Mouse (Mus musculus): ENCODE data around the gene Olfr1301. TPM values are rescaled to one million over a fixed set of nuclear protein-coding genes. Genes with fewer than 3 reads are reported as not detected.

Gene Olfr1301
- total RNA-seq (2021) (not detected), polyA plus RNA-seq (2012; rRNA removed) (not detected in 2 replicates)
- long read RNA-seq = 0 reads

GRCm38 (mm10) chr2:111750706-111751105 is at the start of gene Olfr1301:
Gene Olfr1301 (plus strand): TSS chr2:111751006.
- DNase-seq = no peak

GRCm38 (mm10) chr2:111726739-111727138 is 24.1 kb upstream of the Olfr1301 start:
- no peak for DNase-seq

GRCm38 (mm10) chr2:111777129-111777528 is 26.3 kb downstream of the Olfr1301 start, which contains the start of gene Olfr1302:
Gene Olfr1302 (plus strand): TSS chr2:111777429.
- no peak for DNase-seq

Other genes with a start within 250 kb of the Olfr1301 start
- gene Olfr1293-ps, start 225.8 kb upstream of the Olfr1301 start, total RNA-seq (2021) = not detected
- not detected in 2 replicates for gene Olfr1293-ps, start 225.8 kb upstream of the Olfr1301 start, polyA plus RNA-seq (2012; rRNA removed)
- not detected for gene Olfr1294, start 210.7 kb upstream of the Olfr1301 start, total RNA-seq (2021)
- not detected in 2 replicates for gene Olfr1294, start 210.7 kb upstream of the Olfr1301 start, polyA plus RNA-seq (2012; rRNA removed)
- not detected for gene Olfr1295, start 181.3 kb upstream of the Olfr1301 start, total RNA-seq (2021)
- not detected in 2 replicates for gene Olfr1295, start 181.3 kb upstream of the Olfr1301 start, polyA plus RNA-seq (2012; rRNA removed)
- not detected for gene Olfr1297, start 124.5 kb upstream of the Olfr1301 start, total RNA-seq (2021)
- gene Olfr1297, start 124.5 kb upstream of the Olfr1301 start, polyA plus RNA-seq (2012; rRNA removed) = not detected in 2 replicates
- gene Olfr1298, start 101.8 kb upstream of the Olfr1301 start, total RNA-seq (2021) = not detected
- not detected in 2 replicates for gene Olfr1298, start 101.8 kb upstream of the Olfr1301 start, polyA plus RNA-seq (2012; rRNA removed)
- gene Olfr1299, start 89.6 kb upstream of the Olfr1301 start, total RNA-seq (2021) = not detected
- not detected in 2 replicates for gene Olfr1299, start 89.6 kb upstream of the Olfr1301 start, polyA plus RNA-seq (2012; rRNA removed)
- gene Olfr1302, start 26.4 kb downstream of the Olfr1301 start, total RNA-seq (2021) = not detected
- gene Olfr1302, start 26.4 kb downstream of the Olfr1301 start, polyA plus RNA-seq (2012; rRNA removed) = not detected in 2 replicates
- gene Olfr1303, start 69.3 kb downstream of the Olfr1301 start, total RNA-seq (2021) = not detected
- gene Olfr1303, start 69.3 kb downstream of the Olfr1301 start, polyA plus RNA-seq (2012; rRNA removed) = not detected in 2 replicates
- gene Olfr1305, start 126.1 kb downstream of the Olfr1301 start, total RNA-seq (2021) = not detected
- gene Olfr1305, start 126.1 kb downstream of the Olfr1301 start, polyA plus RNA-seq (2012; rRNA removed) = not detected in 2 replicates
- gene Olfr1306, start 165.3 kb downstream of the Olfr1301 start, total RNA-seq (2021) = not detected
- gene Olfr1306, start 165.3 kb downstream of the Olfr1301 start, polyA plus RNA-seq (2012; rRNA removed) = not detected in 2 replicates
- gene Olfr1307, start 198.4 kb downstream of the Olfr1301 start, total RNA-seq (2021) = under 1 TPM in 1 of 2 experiments, not detected in 1; under 0.01 TPM
- gene Olfr1307, start 198.4 kb downstream of the Olfr1301 start, polyA plus RNA-seq (2012; rRNA removed) = not detected in 2 replicates
- gene Olfr1308, start 213.9 kb downstream of the Olfr1301 start, total RNA-seq (2021) = not detected
- gene Olfr1308, start 213.9 kb downstream of the Olfr1301 start, polyA plus RNA-seq (2012; rRNA removed) = not detected in 2 replicates
- not detected for gene Olfr1309, start 239.3 kb downstream of the Olfr1301 start, total RNA-seq (2021)
- not detected in 2 replicates for gene Olfr1309, start 239.3 kb downstream of the Olfr1301 start, polyA plus RNA-seq (2012; rRNA removed)

Measured in adrenal gland, adult 2 months (tissue).